Mouse (Mus musculus) G1E (cell line): Measurements from ENCODE around the gene Wnt11.

Experiments
- CTCF ChIP-seq: IDR thresholded peaks from 2 replicates; pipeline ENCODE4 v1.5.1; 2012; ENCODE audit warnings: low read depth, low read length, inconsistent platforms, mixed read lengths
- GATA1 ChIP-seq: IDR thresholded peaks from 2 replicates; pipeline ENCODE4 v1.6.1; 2012; ENCODE audit warnings: borderline replicate concordance, low read length, inconsistent platforms, mixed read lengths
- TAL1 ChIP-seq: conservative IDR thresholded peaks from 2 replicates; pipeline ENCODE4 v1.6.1; 2012; ENCODE audit warnings: low read depth, low read length, inconsistent platforms, mixed read lengths

DNA sequence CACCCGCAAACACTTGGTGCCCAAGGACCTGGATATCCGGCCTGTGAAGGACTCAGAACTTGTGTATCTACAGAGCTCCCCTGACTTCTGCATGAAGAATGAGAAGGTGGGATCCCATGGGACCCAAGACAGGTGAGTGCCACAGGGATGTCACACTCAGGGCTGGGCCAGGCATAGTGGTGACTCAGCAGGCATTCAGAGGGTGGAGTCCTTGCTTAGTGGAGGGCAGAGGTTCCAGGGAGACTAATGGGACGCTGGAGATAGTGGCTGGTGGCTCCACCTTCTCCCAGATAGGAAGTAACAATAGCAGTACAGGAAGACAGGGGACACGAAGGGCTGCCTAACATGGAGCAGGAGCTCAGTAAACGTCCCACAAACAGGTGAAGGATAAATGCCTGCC, 15.5 kb downstream of the Wnt11 start:
- TF ChIP-seq CTCF (no peak), GATA1 (no peak), TAL1 (no peak)
